Mouse (Mus musculus) thymus, adult 2 months (tissue): Measurements from ENCODE around the gene Cfi. TPM values are rescaled to one million over a fixed set of nuclear protein-coding genes. Genes with fewer than 3 reads are reported as not detected.
A peak's percentile ranks its signal among the peaks of the same experiment; 100 is the strongest.

ENCODE experiments used
- DNase-seq: peaks from one replicate; pipeline ENCODE4 v3.0.0; 2021
- H3K27ac ChIP-seq: fragments of 200-500 bp; 2 replicates; pipeline ENCODE4 v1.5.1; 2012; ENCODE audit warnings: low read length, control low read depth; ENCODE audit not compliant: control insufficient read depth, insufficient read depth
- H3K27me3 ChIP-seq: fragments of 200-500 bp; 2 replicates; pipeline ENCODE4 v1.6.1; 2012; ENCODE audit warnings: mild to moderate bottlenecking, low read length, moderate library complexity, mixed read lengths; ENCODE audit not compliant: control insufficient read depth, insufficient read depth
- H3K36me3 ChIP-seq: fragments of 200-500 bp; 2 replicates; pipeline ENCODE4 v1.6.1; 2012; ENCODE audit warnings: mild to moderate bottlenecking, low read length, moderate library complexity; ENCODE audit not compliant: control insufficient read depth, insufficient read depth
- H3K4me1 ChIP-seq: fragments of 200-500 bp; replicated peaks from 2 replicates; pipeline ENCODE4 v1.6.1; 2012; ENCODE audit warnings: low read length; ENCODE audit not compliant: control insufficient read depth, insufficient read depth
- H3K4me3 ChIP-seq: fragments of 200-500 bp; 2 replicates; pipeline ENCODE4 v1.5.1; 2012; ENCODE audit warnings: mild to moderate bottlenecking, low read length, control low read depth, moderate library complexity; ENCODE audit not compliant: control insufficient read depth, insufficient read depth
- CTCF ChIP-seq: fragments of 200-500 bp; IDR thresholded peaks from 2 replicates; pipeline ENCODE4 v1.5.1; 2012; ENCODE audit warnings: mild to moderate bottlenecking, control low read depth, low read length, moderate library complexity, borderline replicate concordance; ENCODE audit not compliant: control insufficient read depth, poor library complexity, insufficient read depth; ENCODE audit errors: extremely low read depth
- POLR2A ChIP-seq: fragments of 200-500 bp; IDR thresholded peaks from 2 replicates; pipeline ENCODE4 v1.6.1; 2012; ENCODE audit warnings: mild to moderate bottlenecking, low read length, control low read depth, moderate library complexity; ENCODE audit not compliant: control insufficient read depth, poor library complexity, insufficient read depth; ENCODE audit errors: extremely low read depth
- WGBS: fragments of 180-500 bp; shearing (Covaris S2); methylation state at CpG from one replicate; pipeline ENCODE4 v1.1.7; 2018; 5-methylcytosine and 5-hydroxymethylcytosine counted together
- polyA plus RNA-seq: library from polyadenylated mRNA; depleted of rRNA; stranded (reverse); fragments of >200 nt; gene quantifications from 2 replicates; pipeline ENCODE4 v1.2.3, GENCODE M21; 2012

Gene Cfi
- polyA plus RNA-seq, 1 experiment: 0.22 TPM

- Histone ChIP-seq H3K4me1 (0 out of 2 replicates have a peak, but pooled peaks cover 2% of the 10 kb centered on the region), H3K4me3 (peak overlapping the region; percentile 85), H3K27me3 (no peaks in the 10 kb centered on the region), H3K27ac (no peak overlapping the region), H3K36me3 (no peaks in the 10 kb centered on the region; the same call in 1 of the 2 replicates)
- peak; percentile 63 for DNase-seq
- under 1% methylated on average over 43 of the region's 45 CpGs for WGBS
- TF ChIP-seq CTCF: no peak
- TF ChIP-seq POLR2A: no peak
These were observed 5.1 kb upstream of the Cfi start for GRCm38 (mm10) chr3:129830626-129831025.

GRCm38 (mm10) chr3:129831035-129831568 is 4.6 kb upstream of the Cfi start, which contains the start of gene Gar1:
TSS of gene Gar1 (minus strand) at chr3:129831396.
- no peaks in the 10 kb centered on the region for H3K27me3 ChIP-seq
- TF ChIP-seq CTCF: 0 out of 2 replicates have a peak, but pooled peaks have one; percentile 9
- TF ChIP-seq POLR2A: peak; percentile 48; the same call in 1 of the 2 replicates
- H3K27ac ChIP-seq: no peak within 1 kb of the TSS
- under 1% methylated on average over 60 of the region's 60 CpGs for WGBS
- 0 out of 2 replicates have a peak, but pooled peaks cover 2% of the 10 kb centered on the region for H3K4me1 ChIP-seq
- H3K36me3 ChIP-seq: no peaks in the 10 kb centered on the region
- peak; percentile 93 for DNase-seq
- H3K4me3 ChIP-seq: peak within 1 kb of the TSS; percentile 85

DNA sequence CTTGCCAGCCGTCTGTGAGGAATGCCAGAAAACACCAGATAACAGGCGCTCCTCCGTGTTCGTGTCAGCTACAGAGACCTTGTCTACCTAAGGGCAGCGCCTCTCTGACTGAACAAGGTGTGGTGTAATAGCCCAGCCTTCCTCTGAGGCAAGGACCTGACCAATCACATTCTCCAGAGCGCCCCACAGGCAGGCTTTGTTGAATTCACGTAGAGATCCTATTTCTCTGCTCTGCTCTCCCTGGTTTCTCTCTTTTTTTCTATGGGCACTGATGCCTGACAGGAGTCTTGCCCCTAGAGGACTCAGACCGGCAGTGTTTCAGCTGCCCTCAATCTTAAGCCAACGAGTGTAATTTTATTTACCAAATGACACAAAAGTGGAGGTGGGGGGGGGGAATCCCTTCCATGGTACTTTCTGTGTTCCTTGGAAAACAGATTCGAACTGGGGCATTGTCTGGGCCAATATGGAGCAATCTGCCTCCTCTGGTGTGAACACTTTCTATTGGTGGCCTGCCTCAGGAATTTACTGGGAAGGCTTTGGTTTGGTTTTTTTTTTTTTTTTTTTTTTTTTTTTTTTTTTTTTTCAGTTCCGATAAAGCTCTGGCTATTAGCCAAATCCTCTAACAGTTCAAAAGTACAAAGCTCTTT is 490 bp downstream of the Cfi start:
- H3K27me3 ChIP-seq: no peaks in the 10 kb centered on the region
- no peaks in the 10 kb centered on the region for H3K36me3 ChIP-seq
- TF ChIP-seq CTCF (no peak), POLR2A (no peak)
- no peak overlapping the region for H3K4me3 ChIP-seq
- WGBS: 39% methylated on average over 11 of the region's 11 CpGs
- no peak for DNase-seq
- 0 out of 2 replicates have a peak, but pooled peaks cover 2% of the 10 kb centered on the region for H3K4me1 ChIP-seq
- H3K27ac ChIP-seq: no peak overlapping the region

GRCm38 (mm10) chr3:129836965-129837364 is 1.3 kb downstream of the Cfi start:
- Histone ChIP-seq H3K4me3 (no peak overlapping the region), H3K36me3 (no peaks in the 10 kb centered on the region), H3K27ac (no peak overlapping the region), H3K27me3 (no peaks in the 10 kb centered on the region), H3K4me1 (no peaks in the 10 kb centered on the region)
- DNase-seq: no peak
- TF ChIP-seq CTCF: no peak
- 83% methylated on average over 6 of the region's 6 CpGs for WGBS

DNA sequence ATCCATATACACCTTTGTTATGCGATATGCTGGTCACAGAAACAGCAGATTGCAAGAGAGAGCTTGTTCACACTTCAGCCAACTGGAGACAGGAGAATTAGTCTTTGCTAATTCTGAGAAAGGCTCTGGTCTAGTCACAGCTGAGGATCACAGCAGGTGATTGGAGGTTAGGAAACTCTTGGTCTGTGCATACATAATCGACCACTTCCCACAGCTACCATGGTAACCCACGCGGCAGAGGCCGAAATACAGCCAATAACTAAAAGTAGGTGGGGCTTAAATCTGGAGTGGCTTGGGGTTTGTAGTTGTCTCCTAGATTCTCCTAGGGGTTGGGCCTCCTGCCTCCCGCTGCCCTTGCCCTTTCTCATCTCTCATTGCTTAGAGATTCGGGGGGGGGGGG is 2.3 kb downstream of the Cfi start:
- H3K27ac ChIP-seq: no peak overlapping the region
- no peaks in the 10 kb centered on the region for H3K27me3 ChIP-seq
- no peak for TF ChIP-seq CTCF
- no peak for TF ChIP-seq POLR2A
- no peaks in the 10 kb centered on the region for H3K36me3 ChIP-seq
- no peaks in the 10 kb centered on the region for H3K4me1 ChIP-seq
- no peak for DNase-seq
- no peak overlapping the region for H3K4me3 ChIP-seq
- WGBS: 67% methylated on average over 7 of the region's 7 CpGs

GRCm38 (mm10) chr3:129845868-129846267 is 10.2 kb downstream of the Cfi start:
- Histone ChIP-seq H3K4me3 (no peak overlapping the region), H3K27ac (no peak overlapping the region), H3K4me1 (no peaks in the 10 kb centered on the region), H3K27me3 (no peaks in the 10 kb centered on the region), H3K36me3 (no peaks in the 10 kb centered on the region)
- 64% methylated on average over 2 of the region's 2 CpGs for WGBS
- no peak for DNase-seq
- no peak for TF ChIP-seq CTCF
- no peak for TF ChIP-seq POLR2A

GRCm38 (mm10) chr3:129846846-129847245 is 11.2 kb downstream of the Cfi start:
- TF ChIP-seq POLR2A (no peak), CTCF (no peak)
- no peaks in the 10 kb centered on the region for H3K36me3 ChIP-seq
- H3K4me3 ChIP-seq: no peak overlapping the region
- no peaks in the 10 kb centered on the region for H3K27me3 ChIP-seq
- DNase-seq: no peak
- no peak overlapping the region for H3K27ac ChIP-seq
- H3K4me1 ChIP-seq: no peaks in the 10 kb centered on the region
- 88% methylated on average over 7 of the region's 7 CpGs for WGBS
